Mouse (Mus musculus) intestine, postnatal 0 days (tissue): ENCODE data around the gene C2. TPM values are rescaled to one million over a fixed set of nuclear protein-coding genes. Genes with fewer than 3 reads are reported as not detected.

Experiments
- ATAC-seq: fragments of 200-750 bp; cut with Nextera tagmentation; 2 replicates; pipeline ENCODE4 v1.8.0; 2017; ENCODE audit warnings: mild to moderate bottlenecking, moderate TSS enrichment, moderate library complexity
- H3K27ac ChIP-seq: fragments of 300-500 bp; sonication (generic); 2 replicates; pipeline ENCODE4 v1.5.1; 2014; ENCODE audit warnings: mild to moderate bottlenecking, low read depth, low read length, moderate library complexity
- H3K27me3 ChIP-seq: fragments of 300-500 bp; sonication (generic); replicated peaks from 2 replicates; pipeline ENCODE4 v1.6.1; 2014; ENCODE audit warnings: low read length, mixed read lengths; ENCODE audit not compliant: control insufficient read depth, insufficient read depth
- H3K36me3 ChIP-seq: fragments of 300-500 bp; sonication (generic); 2 replicates; pipeline ENCODE4 v1.6.1; 2014; ENCODE audit warnings: mild to moderate bottlenecking, moderate library complexity; ENCODE audit not compliant: control insufficient read depth, insufficient read depth
- H3K4me1 ChIP-seq: fragments of 300-500 bp; sonication (generic); replicated peaks from 2 replicates; pipeline ENCODE4 v1.6.1; 2014; ENCODE audit warnings: antibody characterized with exemption, low read length, mixed read lengths; ENCODE audit not compliant: control insufficient read depth, insufficient read depth
- H3K4me2 ChIP-seq: fragments of 300-500 bp; sonication (generic); replicated peaks from 2 replicates; pipeline ENCODE4 v1.6.1; 2014; ENCODE audit warnings: low read depth, mild to moderate bottlenecking, moderate library complexity
- H3K4me3 ChIP-seq: fragments of 300-500 bp; sonication (generic); 2 replicates; pipeline ENCODE4 v1.5.1; 2014; ENCODE audit warnings: low read depth, low read length
- H3K9ac ChIP-seq: fragments of 300-500 bp; sonication (generic); 2 replicates; pipeline ENCODE4 v1.6.1; 2014; ENCODE audit warnings: mild to moderate bottlenecking, low read depth, low read length
- H3K9me3 ChIP-seq: fragments of 300-500 bp; sonication (generic); 2 replicates; pipeline ENCODE4 v1.6.1; 2016; ENCODE audit warnings: mixed run types; ENCODE audit not compliant: control insufficient read depth
- CTCF ChIP-seq: sonication (generic); IDR thresholded peaks from 2 replicates; pipeline ENCODE4 v1.5.1; 2016; ENCODE audit warnings: low read depth, mild to moderate bottlenecking, control low read depth, antibody characterized with exemption, moderate library complexity
- WGBS: fragments of 180-500 bp; shearing (Covaris S2); extraction: QIAGEN DNeasy Blood & Tissue Kit; methylation state at CpG from one replicate; pipeline ENCODE4 v1.1.7; 2014; 5-methylcytosine and 5-hydroxymethylcytosine counted together
- polyA plus RNA-seq: library from polyadenylated mRNA; unstranded; fragments of >200 nt; fragmentation: Nextera tagmentation; extraction: Ambion mirVana; gene quantifications from 2 replicates; pipeline ENCODE4 v1.2.1, GENCODE M21; 2015

Gene C2
- polyA plus RNA-seq, 1 experiment from 2014 or later, result 60.3 TPM

GRCm38 (mm10) chr17:34855825-34856224 is 42.2 kb downstream of the C2 start:
- Histone ChIP-seq H3K4me2 (no peak overlapping the region), H3K4me3 (no peak overlapping the region), H3K9me3 (no peaks in the 10 kb centered on the region), H3K4me1 (peaks cover 3% of the 10 kb centered on the region; the same call in 1 of the 2 replicates), H3K27me3 (no peaks in the 10 kb centered on the region), H3K36me3 (peaks cover 70% of the 10 kb centered on the region), H3K9ac (no peak overlapping the region), H3K27ac (no peak overlapping the region; the same call in 1 of the 2 replicates)
- WGBS, result 33% methylated on average over 3 of the region's 3 CpGs
- ATAC-seq, result no peak
- peak; percentile 92 for TF ChIP-seq CTCF

DNA sequence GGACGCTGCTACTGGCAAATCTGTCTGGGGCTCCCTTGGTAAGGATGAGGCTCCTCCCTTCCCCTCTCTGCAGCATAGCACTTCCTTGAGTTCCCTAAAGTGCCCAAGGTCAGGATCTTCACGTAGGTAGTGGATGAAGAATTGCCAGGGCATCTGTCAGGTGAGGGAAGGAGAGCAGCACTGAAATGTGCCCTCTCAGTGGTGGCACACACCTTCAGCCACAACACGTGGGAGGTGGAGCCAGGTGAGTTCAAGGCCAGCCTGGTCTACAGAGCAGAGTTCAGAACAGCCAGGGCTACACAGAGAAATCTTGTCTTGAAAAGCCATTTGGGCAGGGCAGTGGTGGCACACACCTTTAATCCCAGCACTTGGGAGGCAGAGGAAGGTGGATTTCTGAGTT is 43.3 kb downstream of the C2 start:
- WGBS, result 44% methylated on average over 3 of the region's 3 CpGs
- no peak for ATAC-seq

GRCm38 (mm10) chr17:34853511-34853910 is 44.6 kb downstream of the C2 start:
- TF ChIP-seq CTCF, result no peak
- Histone ChIP-seq H3K9ac (no peak overlapping the region), H3K27ac (no peak overlapping the region), H3K27me3 (no peaks in the 10 kb centered on the region), H3K4me2 (no peak overlapping the region), H3K9me3 (no peaks in the 10 kb centered on the region), H3K4me1 (peaks cover 8% of the 10 kb centered on the region; the same call in 1 of the 2 replicates), H3K36me3 (peaks cover 56% of the 10 kb centered on the region), H3K4me3 (no peak overlapping the region)
- WGBS, result 66% methylated on average over 8 of the region's 8 CpGs
- no peak for ATAC-seq

More for the DNA sequence above, 43.3 kb downstream of the C2 start:
- Histone ChIP-seq H3K36me3 (peaks cover 63% of the 10 kb centered on the region), H3K4me2 (no peak overlapping the region), H3K27me3 (no peaks in the 10 kb centered on the region), H3K4me1 (peaks cover 3% of the 10 kb centered on the region; the same call in 1 of the 2 replicates), H3K9ac (no peak overlapping the region), H3K9me3 (no peaks in the 10 kb centered on the region), H3K27ac (no peak overlapping the region), H3K4me3 (no peak overlapping the region)
- no peak for TF ChIP-seq CTCF

- Histone ChIP-seq H3K4me1 (peaks cover 8% of the 10 kb centered on the region; the same call in 1 of the 2 replicates), H3K9ac (peak overlapping the region; percentile 69), H3K27me3 (no peaks in the 10 kb centered on the region), H3K4me2 (peak overlapping the region; percentile 87), H3K4me3 (peak overlapping the region; percentile 70), H3K27ac (peak overlapping the region; percentile 24), H3K36me3 (peaks cover 54% of the 10 kb centered on the region), H3K9me3 (no peaks in the 10 kb centered on the region)
- WGBS, result under 1% methylated on average over 25 of the region's 25 CpGs
- TF ChIP-seq CTCF, result 0 out of 2 replicates have a peak, but pooled peaks have one; percentile 7
- peak; percentile 62 for ATAC-seq
These were observed 47.4 kb downstream of the C2 start for GRCm38 (mm10) chr17:34850517-34851125.

DNA sequence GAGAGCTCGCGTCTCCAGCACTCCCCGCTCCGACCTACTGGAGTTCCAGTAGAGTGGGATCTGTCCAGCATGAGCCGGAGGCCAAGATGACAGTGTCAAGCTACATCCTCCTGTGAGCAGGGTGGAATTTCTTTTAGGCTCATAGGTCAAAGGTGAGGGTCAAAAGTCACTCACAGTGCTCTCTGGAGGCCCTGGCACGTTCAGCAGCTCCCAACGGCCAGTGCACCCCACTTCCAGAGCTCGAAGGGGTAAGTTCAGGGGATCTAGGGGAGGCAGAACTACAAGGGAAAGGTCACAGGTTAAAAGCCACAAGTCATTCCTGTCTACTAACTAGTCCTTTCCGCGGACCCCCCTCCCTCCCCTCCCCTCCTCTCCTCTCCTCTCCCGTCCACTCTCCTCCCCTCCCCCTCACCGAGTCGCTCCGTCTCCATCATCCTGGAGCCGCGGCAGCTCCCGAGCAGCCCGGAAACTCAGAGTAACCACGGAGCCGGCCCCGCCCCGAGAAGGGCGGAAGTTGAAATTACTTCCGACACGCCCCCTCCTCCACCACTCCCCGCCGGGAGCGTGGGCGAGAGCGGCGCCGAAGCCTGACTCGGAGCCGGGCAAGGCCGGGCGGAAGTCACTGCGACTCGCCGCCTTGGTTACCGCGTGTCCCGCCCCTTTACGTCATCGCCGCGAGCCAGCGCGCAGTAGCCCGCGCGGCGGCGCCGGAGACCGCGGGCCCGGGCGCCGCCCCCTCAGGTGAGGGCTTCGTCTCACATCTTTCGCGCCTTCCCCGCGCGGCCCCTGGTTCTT is 48.1 kb downstream of the C2 start, which contains the start of the genes Skiv2l and Nelfe:
TSS of gene Skiv2l (minus strand) at position 489 of the 795 bp plus-strand sequence.
TSS of gene Nelfe (plus strand) at position 670 of the 795 bp plus-strand sequence.
- H3K9ac ChIP-seq, result peak within 1 kb of the TSS; percentile 69
- H3K36me3 ChIP-seq, result peaks cover 55% of the 10 kb centered on the region
- ATAC-seq, result peak; percentile 97
- peaks cover 8% of the 10 kb centered on the region; the same call in 1 of the 2 replicates for H3K4me1 ChIP-seq
- H3K4me2 ChIP-seq, result peak within 1 kb of the TSS; percentile 87
- peak; percentile 45 for TF ChIP-seq CTCF
- WGBS, result under 1% methylated on average over 62 of the region's 65 CpGs
- no peaks in the 10 kb centered on the region for H3K9me3 ChIP-seq
- no peaks in the 10 kb centered on the region for H3K27me3 ChIP-seq
- H3K4me3 ChIP-seq, result peak within 1 kb of the TSS; percentile 70
- H3K27ac ChIP-seq, result peak within 1 kb of the TSS; percentile 24

DNA sequence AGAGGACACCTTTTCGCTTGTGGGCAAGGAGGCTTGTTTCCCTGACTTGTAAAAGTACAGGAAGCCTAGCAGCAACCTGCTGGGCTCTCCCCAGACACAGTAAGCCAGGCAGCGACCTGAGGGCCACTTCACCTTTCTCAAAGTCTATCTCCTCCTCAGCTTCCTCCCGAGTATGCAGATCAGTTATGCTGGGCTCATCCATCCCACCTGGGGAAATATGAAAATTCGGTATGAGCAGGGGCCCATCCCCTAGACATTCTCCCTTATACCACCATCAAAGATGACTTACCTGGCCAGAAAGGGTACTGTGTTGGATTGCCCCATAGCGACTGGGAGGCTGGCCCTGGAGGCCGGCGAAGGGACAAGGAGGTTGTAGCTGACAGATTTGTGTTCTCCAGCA is 50.5 kb downstream of the C2 start:
- H3K27ac ChIP-seq, result no peak overlapping the region
- H3K27me3 ChIP-seq, result no peaks in the 10 kb centered on the region
- 93% methylated on average over 7 of the region's 7 CpGs for WGBS
- TF ChIP-seq CTCF, result no peak
- H3K4me3 ChIP-seq, result no peak overlapping the region
- no peak overlapping the region for H3K9ac ChIP-seq
- H3K36me3 ChIP-seq, result peaks cover 57% of the 10 kb centered on the region
- no peak for ATAC-seq
- no peaks in the 10 kb centered on the region for H3K9me3 ChIP-seq
- peaks cover 8% of the 10 kb centered on the region; the same call in 1 of the 2 replicates for H3K4me1 ChIP-seq
- H3K4me2 ChIP-seq, result no peak overlapping the region
